Mouse (Mus musculus) kidney, postnatal 0 days (tissue): ENCODE results near the gene Gm13102. TPM values are rescaled to one million over a fixed set of nuclear protein-coding genes. Genes with fewer than 3 reads are reported as not detected.
"Not testable (repeated sequence)": the region's sequence is repeated elsewhere in the genome, so short reads cannot be mapped to it uniquely, and the experiment has no call there.

ENCODE experiments used
- ATAC-seq: fragments of 200-750 bp; cut with Nextera tagmentation; replicated peaks from 2 replicates; pipeline ENCODE4 v1.8.0; 2017; ENCODE audit warnings: low read depth, moderate number of reproducible peaks, moderate TSS enrichment, moderate library complexity; ENCODE audit not compliant: low FRiP score
- DNase-seq: peaks from one replicate; pipeline ENCODE4 v3.0.0-alpha.2; 2016; ENCODE audit warnings: low spot score
- H3K27ac ChIP-seq: fragments of 300-500 bp; sonication (generic); 2 replicates; pipeline ENCODE4 v1.5.1; 2014; ENCODE audit warnings: mild to moderate bottlenecking
- H3K27me3 ChIP-seq: fragments of 300-500 bp; sonication (generic); 2 replicates; pipeline ENCODE4 v1.6.1; 2014; ENCODE audit warnings: low read length, mixed read lengths; ENCODE audit not compliant: insufficient read depth
- H3K36me3 ChIP-seq: fragments of 300-500 bp; sonication (generic); 2 replicates; pipeline ENCODE4 v1.6.1; 2014; ENCODE audit warnings: low read length, mixed read lengths; ENCODE audit not compliant: insufficient read depth
- H3K4me1 ChIP-seq: fragments of 300-500 bp; sonication (generic); replicated peaks from 2 replicates; pipeline ENCODE4 v1.6.1; 2014; ENCODE audit warnings: antibody characterized with exemption, low read length, mixed read lengths; ENCODE audit not compliant: insufficient read depth
- H3K4me2 ChIP-seq: fragments of 300-500 bp; sonication (generic); 2 replicates; pipeline ENCODE4 v1.6.1; 2014; ENCODE audit warnings: mild to moderate bottlenecking, low read length, moderate library complexity, mixed read lengths
- H3K4me3 ChIP-seq: fragments of 300-500 bp; sonication (generic); replicated peaks from 2 replicates; pipeline ENCODE4 v1.5.1; 2014; ENCODE audit warnings: low read depth, low read length
- H3K9ac ChIP-seq: fragments of 300-500 bp; sonication (generic); 2 replicates; pipeline ENCODE4 v1.6.1; 2014; ENCODE audit warnings: low read depth, low read length
- H3K9me3 ChIP-seq: fragments of 300-500 bp; sonication (generic); replicated peaks from 2 replicates; pipeline ENCODE4 v1.6.1; 2016; ENCODE audit warnings: low read length, inconsistent platforms, mixed read lengths
- WGBS: fragments of 180-500 bp; shearing (Covaris S2); extraction: QIAGEN DNeasy Blood & Tissue Kit; methylation state at CpG from one replicate; pipeline ENCODE4 v1.1.7; 2014; 5-methylcytosine and 5-hydroxymethylcytosine counted together
- polyA plus RNA-seq: library from polyadenylated mRNA; unstranded; fragments of >200 nt; fragmentation: Nextera tagmentation; extraction: Ambion mirVana; gene quantifications from 2 replicates; pipeline ENCODE4 v1.2.1, GENCODE M21; 2015

The Gm13102 gene
- polyA plus RNA-seq, result not detected in 2 replicates

- H3K27me3 ChIP-seq, H3K9ac ChIP-seq, H3K4me2 ChIP-seq, H3K36me3 ChIP-seq, H3K9me3 ChIP-seq, H3K4me1 ChIP-seq, H3K27ac ChIP-seq, H3K4me3 ChIP-seq, ATAC-seq, DNase-seq: not testable (repeated sequence)
- WGBS, result no CpG with 5 or more reads among the region's 2 CpGs
These were observed at the start of gene Gm13102 for GRCm38 (mm10) chr4:144106174-144106573. TSS of gene Gm13102 (plus strand) at chr4:144106474.

- 81% methylated on average over 3 of the region's 3 CpGs for WGBS
- not testable (repeated sequence) for H3K27me3 ChIP-seq, H3K9ac ChIP-seq, H3K27ac ChIP-seq, H3K4me2 ChIP-seq, H3K9me3 ChIP-seq, H3K36me3 ChIP-seq, H3K4me3 ChIP-seq, DNase-seq, H3K4me1 ChIP-seq, ATAC-seq
These were observed 47.4 kb upstream of the Gm13102 start, which contains the start of gene Pramel4 for GRCm38 (mm10) chr4:144058826-144059225. TSS of gene Pramel4 (plus strand) at chr4:144059126.

Other genes starting within 250 kb of the Gm13102 start
- gene Pramef6, start 206.1 kb upstream of the Gm13102 start, polyA plus RNA-seq, result not detected in 2 replicates
- not detected in 2 replicates for gene Pramef25, start 155.5 kb upstream of the Gm13102 start, polyA plus RNA-seq
- gene Gm13101, start 139.5 kb upstream of the Gm13102 start, polyA plus RNA-seq, result not detected in 2 replicates
- not detected in 2 replicates for gene Pramef17, start 112.1 kb upstream of the Gm13102 start, polyA plus RNA-seq
- not detected in 2 replicates for gene Pramel4, start 47.3 kb upstream of the Gm13102 start, polyA plus RNA-seq
- gene Oog3, start 56.2 kb downstream of the Gm13102 start, polyA plus RNA-seq, result not detected in 2 replicates
- not detected in 2 replicates for gene Oog2, start 84.2 kb downstream of the Gm13102 start, polyA plus RNA-seq
- not detected in 2 replicates for gene C87977, start 106.8 kb downstream of the Gm13102 start, polyA plus RNA-seq
- gene Pramel5, start 174.0 kb downstream of the Gm13102 start, polyA plus RNA-seq, result not detected in 2 replicates
- not detected in 2 replicates for gene Gm13128, start 223.8 kb downstream of the Gm13102 start, polyA plus RNA-seq